Mouse (Mus musculus) C2C12 (cell line): Measurements from ENCODE around the gene Hbb-y. TPM values are rescaled to one million over a fixed set of nuclear protein-coding genes. Genes with fewer than 3 reads are reported as not detected.

Source experiments
- H3K27me3 ChIP-seq: one replicate; pipeline ENCODE4 v1.6.1; 2011; ENCODE audit not compliant: control insufficient read depth, insufficient read depth, insufficient read length
- H3K36me3 ChIP-seq: one replicate; pipeline ENCODE4 v1.6.1; 2011; ENCODE audit not compliant: control insufficient read depth, insufficient read depth
- H3K4me3 ChIP-seq: one replicate; pipeline ENCODE4 v1.5.1; 2011; ENCODE audit warnings: mild to moderate bottlenecking, control low read depth; ENCODE audit not compliant: poor library complexity, insufficient read depth, severe bottlenecking
- H3K79me2 ChIP-seq: one replicate; pipeline ENCODE4 v1.6.1; 2011; ENCODE audit not compliant: control insufficient read depth, insufficient read depth
- H3K79me3 ChIP-seq: one replicate; pipeline ENCODE4 v1.6.1; 2011; ENCODE audit warnings: low read depth, control low read depth
- H3ac ChIP-seq: one replicate; pipeline ENCODE3; 2011; ENCODE audit warnings: low read depth; ENCODE audit not compliant: control insufficient read depth, insufficient read length
- CEBPB ChIP-seq: IDR thresholded peaks from one replicate; pipeline ENCODE4 v1.6.1; 2011; ENCODE audit warnings: low read depth, mild to moderate bottlenecking, control low read depth, moderate library complexity
- CTCF ChIP-seq: IDR thresholded peaks from one replicate; pipeline ENCODE4 v1.5.1; 2011; ENCODE audit not compliant: control insufficient read depth, insufficient read depth, insufficient read length
- FOSL1 ChIP-seq: IDR thresholded peaks from one replicate; pipeline ENCODE4 v1.8.0; 2011; ENCODE audit warnings: mild to moderate bottlenecking, low read length; ENCODE audit not compliant: poor library complexity, insufficient read depth, severe bottlenecking
- MAX ChIP-seq: IDR thresholded peaks from one replicate; pipeline ENCODE4 v1.6.1; 2011; ENCODE audit warnings: mild to moderate bottlenecking, control low read depth
- MYOD1 ChIP-seq: IDR thresholded peaks from one replicate; pipeline ENCODE4 v1.6.1; 2011; ENCODE audit warnings: low read depth; ENCODE audit not compliant: control insufficient read depth, insufficient read length
- MYOG ChIP-seq: IDR thresholded peaks from one replicate; pipeline ENCODE4 v1.6.1; 2011; ENCODE audit not compliant: control insufficient read depth, insufficient read length; ENCODE audit errors: extremely low read depth
- USF1 ChIP-seq: IDR thresholded peaks from one replicate; pipeline ENCODE4 v1.6.1; 2011; ENCODE audit warnings: low read depth, mild to moderate bottlenecking, control low read depth, moderate library complexity
- polyA plus RNA-seq: library from polyadenylated mRNA; unstranded; fragments of >200 nt; fragmentation: generic; extraction: Trizol; gene quantifications from one replicate; pipeline ENCODE4 v1.2.1, GENCODE M21; 2012; ENCODE audit warnings: missing spikeins

The Hbb-y gene
- polyA plus RNA-seq, 1 experiment, result not detected

DNA sequence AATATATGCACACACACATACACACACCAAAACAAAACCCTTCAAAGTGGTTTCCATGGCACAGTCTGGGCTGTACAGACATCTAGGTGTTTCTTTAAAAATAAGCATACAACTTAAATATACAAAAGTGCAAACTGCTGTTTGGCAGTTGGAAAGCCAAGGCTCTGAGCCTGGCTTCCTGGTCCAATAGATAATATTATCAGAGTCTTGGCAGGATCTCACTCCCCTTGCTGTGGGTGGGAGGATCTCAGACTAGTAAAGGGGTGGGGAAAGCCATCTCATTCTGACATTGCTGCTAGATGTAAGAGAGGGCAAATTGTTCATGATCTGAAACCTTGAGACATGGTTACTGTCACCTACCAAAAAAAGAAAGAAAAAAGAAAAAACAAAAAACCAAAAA lies 17.7 kb upstream of the Hbb-y start:
- Histone ChIP-seq H3K27me3 (no peaks in the 10 kb centered on the region), H3K79me3 (no peaks in the 10 kb centered on the region), H3ac (no peak overlapping the region), H3K79me2 (no peaks in the 10 kb centered on the region), H3K4me3 (no peak overlapping the region), H3K36me3 (no peaks in the 10 kb centered on the region)
- TF ChIP-seq MYOG (no peak), MAX (no peak), CEBPB (no peak), USF1 (no peak), FOSL1 (no peak), CTCF (no peak), MYOD1 (no peak)

DNA sequence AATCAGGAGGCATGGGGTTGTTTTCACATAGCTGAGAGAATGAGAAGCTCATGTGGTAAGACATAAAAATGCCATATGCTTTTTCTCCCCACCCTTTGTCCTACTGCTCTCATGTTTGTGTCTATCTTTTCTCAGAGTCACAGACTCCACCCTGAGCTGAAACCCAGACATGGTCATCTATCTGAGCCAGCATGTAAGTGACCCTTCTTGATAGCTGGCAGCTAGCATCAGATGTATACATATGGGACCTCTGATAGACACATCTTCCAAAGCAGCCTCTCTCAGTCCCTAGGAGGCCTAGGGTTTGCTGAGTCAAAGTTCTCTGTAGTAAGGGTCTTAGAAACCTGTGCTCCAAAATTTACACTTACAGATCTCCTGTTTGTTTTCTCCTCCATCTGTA lies 12.7 kb upstream of the Hbb-y start:
- H3K27me3 ChIP-seq, result no peaks in the 10 kb centered on the region
- H3K79me2 ChIP-seq, result no peaks in the 10 kb centered on the region
- H3K79me3 ChIP-seq, result no peaks in the 10 kb centered on the region
- TF ChIP-seq FOSL1 (no peak), USF1 (no peak), CEBPB (no peak), MYOD1 (no peak), CTCF (no peak), MYOG (no peak), MAX (no peak)
- H3K36me3 ChIP-seq, result no peaks in the 10 kb centered on the region
- H3ac ChIP-seq, result no peak overlapping the region
- no peak overlapping the region for H3K4me3 ChIP-seq

DNA sequence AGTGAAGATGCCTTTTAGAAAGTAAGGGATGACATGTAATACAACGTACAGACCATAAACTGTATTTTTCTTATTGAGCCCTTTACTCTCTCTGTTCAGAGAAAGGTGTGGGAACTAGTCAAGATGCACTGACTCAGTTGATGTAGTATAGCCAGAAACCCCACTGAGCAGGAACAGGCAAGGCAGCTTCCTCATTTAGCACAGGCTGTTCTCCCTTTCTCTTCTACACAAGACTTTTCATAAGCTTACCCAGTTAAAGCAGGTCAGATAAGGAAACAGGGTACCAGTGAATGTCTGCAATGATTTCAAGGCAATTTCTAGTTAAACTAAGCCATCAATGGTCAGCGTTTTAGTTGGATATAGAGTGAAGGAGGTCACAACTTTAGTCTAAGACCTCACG lies 8.5 kb upstream of the Hbb-y start:
- no peaks in the 10 kb centered on the region for H3K36me3 ChIP-seq
- no peak for TF ChIP-seq MYOG
- TF ChIP-seq CTCF, result no peak
- no peak for TF ChIP-seq MYOD1
- no peak for TF ChIP-seq MAX
- no peak for TF ChIP-seq CEBPB
- TF ChIP-seq USF1, result no peak
- no peak for TF ChIP-seq FOSL1
- H3ac ChIP-seq, result no peak overlapping the region
- H3K79me3 ChIP-seq, result no peaks in the 10 kb centered on the region
- H3K27me3 ChIP-seq, result no peaks in the 10 kb centered on the region
- H3K4me3 ChIP-seq, result no peak overlapping the region
- no peaks in the 10 kb centered on the region for H3K79me2 ChIP-seq

DNA sequence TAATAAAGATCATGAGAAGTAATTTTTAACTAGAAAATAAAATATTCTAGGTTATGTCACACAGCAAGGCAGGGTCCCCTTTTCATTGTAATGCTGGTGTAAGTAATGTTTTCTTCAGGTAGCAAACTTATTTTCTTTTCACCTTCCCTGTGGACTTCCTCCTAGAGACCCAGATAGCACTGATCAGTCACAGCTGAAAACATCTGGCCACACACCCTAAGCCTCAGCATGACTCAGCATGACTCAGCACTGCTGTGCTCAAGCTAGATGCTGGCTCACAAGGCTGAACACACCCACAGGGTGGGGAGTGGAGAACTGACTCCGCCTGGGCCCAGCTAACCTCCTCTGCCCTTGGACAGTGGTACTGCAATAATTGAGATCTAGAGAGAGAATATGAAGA lies 7.8 kb upstream of the Hbb-y start:
- no peaks in the 10 kb centered on the region for H3K79me3 ChIP-seq
- no peaks in the 10 kb centered on the region for H3K27me3 ChIP-seq
- TF ChIP-seq FOSL1 (peak; percentile 87), MYOD1 (peak; percentile 43), MYOG (no peak), USF1 (no peak), CEBPB (no peak), CTCF (no peak), MAX (no peak)
- H3K36me3 ChIP-seq, result no peaks in the 10 kb centered on the region
- H3ac ChIP-seq, result no peak overlapping the region
- H3K4me3 ChIP-seq, result no peak overlapping the region
- H3K79me2 ChIP-seq, result no peaks in the 10 kb centered on the region

DNA sequence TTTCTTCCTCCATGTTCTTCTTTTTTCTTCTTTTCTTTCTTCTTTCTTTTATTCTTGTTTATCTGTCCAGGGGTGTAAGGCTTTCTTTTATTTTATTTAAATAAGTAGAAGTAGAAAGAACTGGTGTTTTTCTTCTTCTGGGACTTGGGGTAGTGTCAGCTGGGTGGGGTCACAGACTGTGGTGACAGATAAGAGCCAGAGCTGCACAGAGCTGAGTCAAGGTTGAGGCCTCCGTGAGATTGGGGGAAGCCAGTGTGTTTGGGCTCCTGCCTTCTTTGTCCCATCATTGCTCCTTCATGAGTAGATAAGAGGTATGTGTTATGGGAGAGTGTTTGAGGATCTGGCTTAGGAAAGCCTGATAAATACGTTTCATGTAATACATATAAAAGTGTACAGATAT lies 6.1 kb upstream of the Hbb-y start:
- Histone ChIP-seq H3K4me3 (no peak overlapping the region), H3K36me3 (no peaks in the 10 kb centered on the region), H3ac (no peak overlapping the region), H3K79me2 (no peaks in the 10 kb centered on the region), H3K27me3 (no peaks in the 10 kb centered on the region), H3K79me3 (no peaks in the 10 kb centered on the region)
- TF ChIP-seq USF1 (no peak), CTCF (no peak), MAX (no peak), CEBPB (no peak), FOSL1 (no peak), MYOD1 (no peak), MYOG (no peak)

DNA sequence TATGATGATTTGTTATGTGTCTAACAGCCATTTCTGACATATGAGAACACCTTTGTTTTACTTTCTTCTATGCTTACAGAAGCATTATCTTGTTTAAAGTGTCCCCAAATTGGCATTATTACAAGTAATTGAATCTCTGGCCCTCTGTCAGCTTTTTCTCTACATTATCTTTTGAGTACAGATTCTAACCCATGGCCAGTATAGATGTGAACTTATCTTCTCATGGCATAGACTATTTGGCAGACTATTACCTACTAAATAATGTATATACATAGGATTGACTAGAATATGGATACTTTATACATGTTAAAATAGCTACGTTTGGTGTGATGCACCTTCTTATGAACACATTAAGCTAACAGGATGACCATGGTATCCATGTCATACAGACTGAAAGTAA lies 1.7 kb upstream of the Hbb-y start:
- no peaks in the 10 kb centered on the region for H3K27me3 ChIP-seq
- no peaks in the 10 kb centered on the region for H3K79me3 ChIP-seq
- no peak overlapping the region for H3ac ChIP-seq
- H3K36me3 ChIP-seq, result no peaks in the 10 kb centered on the region
- H3K4me3 ChIP-seq, result no peak overlapping the region
- no peaks in the 10 kb centered on the region for H3K79me2 ChIP-seq
- TF ChIP-seq MAX (no peak), CEBPB (no peak), FOSL1 (no peak), MYOG (no peak), CTCF (no peak), USF1 (no peak), MYOD1 (no peak)
